Mouse (Mus musculus) embryonic facial prominence, embryonic 13.5 days (tissue): ENCODE measurements at regions not wholly inside any gene's neighbourhood (a gene's known extent, or its start where the extent isn't known, plus 50 kb on each side); places are given as distances from the start of the nearest gene placed in this dataset.

Experiments used
- ATAC-seq: fragments of 200-750 bp; cut with Nextera tagmentation; 2 replicates; pipeline ENCODE4 v1.8.0; 2017; ENCODE audit warnings: low read depth; ENCODE audit not compliant: insufficient number of reproducible peaks, insufficient read depth, low FRiP score, low TSS enrichment
- H3K27ac ChIP-seq: fragments of 300-500 bp; sonication (generic); 2 replicates; pipeline ENCODE4 v1.5.1; 2015; ENCODE audit warnings: moderate library complexity, mild to moderate bottlenecking, inconsistent platforms
- H3K27me3 ChIP-seq: fragments of 300-500 bp; sonication (generic); 2 replicates; pipeline ENCODE4 v1.6.1; 2015; ENCODE audit warnings: mild to moderate bottlenecking, inconsistent platforms
- H3K36me3 ChIP-seq: fragments of 300-500 bp; sonication (generic); 2 replicates; pipeline ENCODE4 v1.6.1; 2015; ENCODE audit warnings: mild to moderate bottlenecking, inconsistent platforms
- H3K4me1 ChIP-seq: fragments of 300-500 bp; sonication (generic); 2 replicates; pipeline ENCODE4 v1.6.1; 2015; ENCODE audit warnings: inconsistent platforms
- H3K4me2 ChIP-seq: fragments of 300-500 bp; sonication (generic); 2 replicates; pipeline ENCODE4 v1.6.1; 2015; ENCODE audit warnings: moderate library complexity, mild to moderate bottlenecking, inconsistent platforms
- H3K4me3 ChIP-seq: fragments of 300-500 bp; sonication (generic); 2 replicates; pipeline ENCODE4 v1.5.1; 2015; ENCODE audit warnings: mild to moderate bottlenecking, inconsistent platforms
- H3K9ac ChIP-seq: fragments of 300-500 bp; sonication (generic); 2 replicates; pipeline ENCODE4 v1.6.1; 2015; ENCODE audit warnings: mild to moderate bottlenecking, inconsistent platforms
- H3K9me3 ChIP-seq: fragments of 300-500 bp; sonication (generic); 2 replicates; pipeline ENCODE4 v1.6.1; 2016; ENCODE audit warnings: inconsistent platforms
- WGBS: fragments of 180-500 bp; shearing (Covaris S2); methylation state at CpG from one replicate; pipeline ENCODE4 v1.1.7; 2015; ENCODE audit warnings: mixed read lengths; 5-methylcytosine and 5-hydroxymethylcytosine counted together

DNA sequence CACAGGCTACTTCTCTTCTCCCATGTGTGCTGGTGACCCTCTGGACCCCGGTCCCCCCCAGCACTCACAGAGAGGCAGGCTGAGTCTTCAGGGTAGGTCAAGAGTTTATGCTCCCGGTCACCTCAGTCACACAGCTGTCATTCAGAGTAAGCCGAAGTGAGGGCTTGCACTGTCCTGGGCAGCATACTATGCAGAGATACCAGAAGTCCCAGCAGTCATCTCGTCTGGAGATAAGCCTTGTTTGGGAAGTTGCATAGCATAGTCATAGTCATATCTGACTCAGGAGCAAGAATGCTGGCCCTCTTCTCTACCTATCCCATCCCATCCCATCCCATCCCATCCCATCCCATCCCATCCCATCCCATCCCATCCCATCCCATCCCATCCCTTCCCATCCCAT is 1211.5 kb upstream of the A1bg start:
- H3K27me3 ChIP-seq: no peaks in the 10 kb centered on the region
- no peak overlapping the region for H3K4me3 ChIP-seq
- no peaks in the 10 kb centered on the region for H3K36me3 ChIP-seq
- H3K9ac ChIP-seq: no peak overlapping the region
- H3K4me2 ChIP-seq: no peak overlapping the region
- H3K27ac ChIP-seq: no peak overlapping the region
- no peak for ATAC-seq
- H3K9me3 ChIP-seq: no peaks in the 10 kb centered on the region
- 72% methylated on average over 4 of the region's 4 CpGs for WGBS
- peaks cover 34% of the 10 kb centered on the region for H3K4me1 ChIP-seq

DNA sequence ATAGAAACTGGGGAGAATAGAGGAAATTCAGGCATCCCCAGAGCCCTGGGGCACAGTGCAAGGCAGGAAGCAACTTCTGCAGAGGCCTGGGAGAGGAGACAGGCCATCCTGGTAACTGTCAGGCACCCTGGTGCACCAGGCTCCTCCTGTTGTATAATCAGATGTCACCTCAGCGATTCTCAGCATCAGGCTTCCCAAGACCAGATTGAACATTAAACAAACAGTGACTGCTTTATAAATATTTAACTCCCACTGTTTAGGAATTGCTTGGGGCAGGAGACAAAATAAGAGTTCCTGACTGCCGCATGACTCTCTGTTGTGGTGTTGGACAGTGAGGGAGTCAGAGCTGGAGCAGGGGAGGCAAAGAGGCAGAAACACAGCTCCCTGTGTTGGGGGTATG is 1210.1 kb upstream of the A1bg start:
- no peaks in the 10 kb centered on the region for H3K27me3 ChIP-seq
- H3K9me3 ChIP-seq: no peaks in the 10 kb centered on the region
- ATAC-seq: no peak
- no peak overlapping the region for H3K4me2 ChIP-seq
- H3K36me3 ChIP-seq: no peaks in the 10 kb centered on the region
- no peak overlapping the region for H3K9ac ChIP-seq
- no peak overlapping the region for H3K4me3 ChIP-seq
- H3K4me1 ChIP-seq: peaks cover 42% of the 10 kb centered on the region
- H3K27ac ChIP-seq: no peak overlapping the region
- 50% methylated on average over 2 of the region's 2 CpGs for WGBS

DNA sequence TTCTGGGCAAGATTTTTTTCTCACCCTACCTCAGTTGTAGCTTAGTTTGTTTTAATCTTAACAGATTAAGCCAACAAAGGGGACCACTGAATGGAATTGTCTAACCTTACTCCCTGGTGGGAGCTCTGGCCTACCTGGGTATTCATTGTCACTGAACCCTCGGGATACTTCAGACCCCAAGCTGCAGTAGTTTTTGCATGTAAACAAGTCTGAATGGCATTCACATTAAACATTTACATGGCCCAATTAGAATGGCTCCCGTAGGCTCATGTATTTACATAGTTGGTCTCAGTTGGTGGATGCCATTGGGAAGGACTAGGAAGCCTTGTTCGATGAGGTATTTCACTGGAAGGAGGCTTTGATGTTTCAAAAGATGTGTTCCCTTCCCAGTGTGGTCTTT is 1208.9 kb upstream of the A1bg start:
- peaks cover 38% of the 10 kb centered on the region for H3K4me1 ChIP-seq
- no peak overlapping the region for H3K4me2 ChIP-seq

DNA sequence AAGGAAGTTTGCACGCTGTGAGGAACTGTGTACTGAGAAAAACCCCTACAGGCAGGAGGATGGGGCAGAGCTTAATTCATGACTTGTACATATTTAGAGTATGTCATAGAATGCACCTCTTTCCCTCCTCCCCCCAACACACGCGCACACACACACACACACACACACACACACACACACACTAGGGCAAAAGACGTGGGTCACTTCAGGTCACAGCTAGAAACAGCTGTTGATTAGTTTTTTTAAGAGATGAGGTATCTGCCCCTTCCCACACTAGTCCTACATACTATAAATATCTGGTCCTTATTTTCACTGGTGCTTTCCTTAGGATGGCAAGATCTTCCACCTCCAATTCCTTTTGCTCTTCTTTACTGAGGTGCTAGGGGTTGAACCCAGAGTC is 1207.7 kb upstream of the A1bg start:
- H3K4me3 ChIP-seq: no peak overlapping the region
- no peak overlapping the region for H3K9ac ChIP-seq
- no peaks in the 10 kb centered on the region for H3K36me3 ChIP-seq
- 72% methylated on average over 4 of the region's 4 CpGs for WGBS
- ATAC-seq: no peak
- H3K4me1 ChIP-seq: peaks cover 33% of the 10 kb centered on the region
- H3K9me3 ChIP-seq: no peaks in the 10 kb centered on the region
- H3K4me2 ChIP-seq: no peak overlapping the region
- H3K27ac ChIP-seq: no peak overlapping the region
- no peaks in the 10 kb centered on the region for H3K27me3 ChIP-seq

More for the DNA sequence above, 1208.9 kb upstream of the A1bg start:
- ATAC-seq: no peak
- Histone ChIP-seq H3K9me3 (no peaks in the 10 kb centered on the region), H3K36me3 (no peaks in the 10 kb centered on the region), H3K9ac (no peak overlapping the region), H3K4me3 (no peak overlapping the region), H3K27ac (no peak overlapping the region), H3K27me3 (no peaks in the 10 kb centered on the region)
- 63% methylated on average over 3 of the region's 3 CpGs for WGBS

DNA sequence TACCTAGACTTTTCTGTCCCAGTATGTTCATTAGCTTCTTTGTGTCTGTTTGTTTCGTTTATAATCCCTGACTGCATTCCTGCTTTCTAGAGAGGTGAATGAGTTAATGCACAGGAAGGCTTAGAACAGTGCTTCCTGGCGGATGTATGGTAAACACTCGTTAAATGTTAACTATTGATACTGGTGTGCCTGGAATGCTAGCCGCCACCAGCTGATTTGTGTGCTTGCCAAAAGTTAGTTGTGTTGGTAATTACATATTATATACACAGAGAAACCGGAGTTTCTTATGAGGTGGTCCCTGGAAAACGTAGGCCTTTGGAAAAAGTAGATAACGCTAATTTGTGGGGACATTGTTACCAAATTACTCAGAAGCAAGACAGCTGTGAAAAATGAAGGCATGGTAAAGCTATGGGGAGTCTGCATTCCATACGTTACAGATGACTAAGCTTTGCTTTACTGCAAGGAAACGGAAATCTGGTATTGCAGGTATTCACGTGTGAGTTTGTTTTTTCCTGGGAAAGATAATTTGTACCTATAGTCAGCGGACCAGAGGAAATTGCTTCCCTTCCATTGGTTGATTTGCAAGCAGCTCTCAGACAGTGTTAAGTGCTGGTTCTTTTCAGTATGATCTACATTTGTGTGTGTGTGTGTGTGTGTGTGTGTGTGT is 1205.9 kb upstream of the A1bg start:
- H3K4me2 ChIP-seq: no peak overlapping the region
- H3K27ac ChIP-seq: no peak overlapping the region

DNA sequence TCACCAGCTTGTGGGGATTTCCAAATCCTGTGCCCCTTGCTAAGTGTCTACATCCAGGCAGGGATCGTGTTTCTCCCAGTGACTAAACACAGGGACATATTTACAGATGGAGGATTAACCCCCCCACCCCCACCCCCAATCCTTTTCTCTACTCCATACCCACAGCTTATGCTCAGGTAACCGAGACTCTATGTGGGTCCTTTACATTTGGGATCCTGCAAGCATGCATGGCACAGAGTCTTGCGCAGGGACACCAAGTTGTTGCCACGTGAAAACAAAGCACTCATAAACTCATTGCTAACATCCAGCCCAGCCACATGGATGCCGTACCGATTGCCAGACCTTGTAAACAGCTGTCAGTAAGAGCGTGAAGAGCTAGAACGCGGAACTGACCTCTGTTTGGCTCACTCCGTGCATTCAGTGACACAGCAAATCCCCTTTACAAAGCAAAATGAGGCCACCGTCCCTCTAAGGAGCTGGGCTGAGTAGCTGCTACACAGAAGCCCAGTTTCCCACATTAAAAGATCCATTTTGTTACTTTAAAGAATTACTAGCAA is 1204.9 kb upstream of the A1bg start:
- Histone ChIP-seq H3K9me3 (no peaks in the 10 kb centered on the region), H3K4me1 (peaks cover 28% of the 10 kb centered on the region), H3K9ac (no peak overlapping the region), H3K27me3 (no peaks in the 10 kb centered on the region), H3K27ac (no peak overlapping the region), H3K4me3 (no peak overlapping the region), H3K4me2 (no peak overlapping the region), H3K36me3 (no peaks in the 10 kb centered on the region)
- no peak for ATAC-seq
- 42% methylated on average over 11 of the region's 11 CpGs for WGBS

More for the DNA sequence above, 1205.9 kb upstream of the A1bg start:
- no peak for ATAC-seq
- H3K27me3 ChIP-seq: no peaks in the 10 kb centered on the region
- 38% methylated on average over 11 of the region's 11 CpGs for WGBS
- no peak overlapping the region for H3K4me3 ChIP-seq
- H3K9me3 ChIP-seq: no peaks in the 10 kb centered on the region
- no peaks in the 10 kb centered on the region for H3K36me3 ChIP-seq
- no peak overlapping the region for H3K9ac ChIP-seq
- H3K4me1 ChIP-seq: peaks cover 33% of the 10 kb centered on the region

DNA sequence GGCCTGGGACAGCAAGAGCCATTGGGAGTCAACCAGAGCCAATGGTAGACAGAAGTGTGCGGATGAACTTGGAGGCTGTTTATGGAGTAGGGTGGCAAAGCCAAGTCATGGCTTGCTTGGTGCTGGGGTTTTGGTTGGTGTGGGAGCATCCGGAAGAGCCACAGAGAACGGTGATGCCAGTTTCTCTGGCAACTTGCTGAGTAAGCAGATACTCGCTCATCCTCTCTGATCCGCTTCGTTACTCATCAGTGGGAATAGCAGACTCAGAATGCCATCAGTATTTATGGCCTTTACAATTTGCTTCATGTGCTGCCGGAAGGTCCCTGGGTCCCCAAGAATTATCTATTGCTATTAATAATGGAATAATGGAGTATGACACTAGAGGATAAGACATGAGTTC is 1202.9 kb upstream of the A1bg start:
- peaks cover 27% of the 10 kb centered on the region for H3K4me1 ChIP-seq
- H3K9ac ChIP-seq: no peak overlapping the region
- no peaks in the 10 kb centered on the region for H3K27me3 ChIP-seq
- no peaks in the 10 kb centered on the region for H3K36me3 ChIP-seq
- ATAC-seq: no peak
- 93% methylated on average over 7 of the region's 7 CpGs for WGBS
- H3K27ac ChIP-seq: no peak overlapping the region
- no peak overlapping the region for H3K4me3 ChIP-seq
- no peaks in the 10 kb centered on the region for H3K9me3 ChIP-seq
- no peak overlapping the region for H3K4me2 ChIP-seq

DNA sequence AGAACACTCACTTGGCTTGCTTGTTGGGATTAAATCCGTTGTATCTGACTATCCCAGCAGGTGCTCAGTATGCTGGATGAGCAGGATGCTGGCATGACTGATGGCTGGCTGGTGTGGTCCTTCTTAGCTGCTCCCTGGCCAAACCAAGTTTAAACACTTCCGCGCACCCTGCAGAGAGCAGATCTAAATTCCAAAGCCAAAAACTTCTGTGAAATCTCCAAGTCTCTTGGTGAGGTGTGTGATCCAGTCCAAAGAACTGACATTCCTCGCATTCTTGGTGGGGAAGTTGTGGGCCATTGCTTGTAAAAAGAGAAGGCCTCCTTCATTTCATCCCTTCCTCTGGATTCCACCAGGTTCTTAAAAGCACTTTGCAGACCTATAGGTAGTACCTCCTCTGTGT is 1200.9 kb upstream of the A1bg start:
- Histone ChIP-seq H3K9ac (no peak overlapping the region), H3K9me3 (no peaks in the 10 kb centered on the region), H3K4me1 (peaks cover 29% of the 10 kb centered on the region), H3K27me3 (no peaks in the 10 kb centered on the region), H3K4me3 (no peak overlapping the region), H3K4me2 (no peak overlapping the region), H3K36me3 (no peaks in the 10 kb centered on the region), H3K27ac (no peak overlapping the region)
- WGBS: 72% methylated on average over 4 of the region's 4 CpGs
- no peak for ATAC-seq

DNA sequence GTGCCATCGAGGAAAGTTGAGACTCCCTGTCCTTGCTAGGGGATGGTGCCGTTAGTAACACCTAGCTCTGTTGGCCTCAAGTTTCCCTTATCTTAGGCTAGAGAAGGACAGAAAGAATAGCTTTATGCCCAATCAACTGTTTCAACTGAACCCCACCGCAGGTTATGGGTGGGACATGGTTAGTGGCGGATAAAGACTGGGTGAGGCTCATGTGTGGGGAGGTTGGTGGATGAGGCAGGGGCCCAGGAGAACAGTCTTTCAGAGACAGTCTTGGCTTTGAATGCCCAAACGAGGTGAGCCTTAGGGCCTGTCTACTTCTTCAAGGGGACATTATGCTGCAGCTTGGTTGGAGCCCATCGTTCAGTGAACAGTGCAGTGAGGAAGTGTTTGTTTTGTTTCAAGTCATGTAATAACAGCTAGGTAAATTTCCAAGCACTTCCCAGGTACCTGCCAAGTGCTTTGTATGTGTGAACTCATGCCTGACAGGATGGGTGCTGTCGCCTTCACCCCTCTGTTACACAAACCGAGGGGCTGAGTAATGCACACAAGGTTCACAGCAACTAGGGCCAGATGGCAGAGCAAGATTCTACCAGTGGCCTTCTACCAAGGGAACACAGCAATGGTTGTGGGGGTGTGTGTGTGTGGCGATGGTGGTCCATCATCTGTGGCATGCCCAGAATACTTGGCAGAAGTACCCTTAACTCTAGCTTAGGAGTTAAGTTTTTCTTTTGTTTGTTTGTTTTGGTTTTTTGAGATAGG is 1199.6 kb upstream of the A1bg start:
- WGBS: 92% methylated on average over 9 of the region's 9 CpGs
- H3K9me3 ChIP-seq: no peaks in the 10 kb centered on the region
- H3K36me3 ChIP-seq: no peaks in the 10 kb centered on the region
- peaks cover 30% of the 10 kb centered on the region for H3K4me1 ChIP-seq
- no peak overlapping the region for H3K27ac ChIP-seq
- H3K4me3 ChIP-seq: no peak overlapping the region
- no peak for ATAC-seq
- H3K9ac ChIP-seq: no peak overlapping the region
- H3K27me3 ChIP-seq: no peaks in the 10 kb centered on the region
- H3K4me2 ChIP-seq: no peak overlapping the region

DNA sequence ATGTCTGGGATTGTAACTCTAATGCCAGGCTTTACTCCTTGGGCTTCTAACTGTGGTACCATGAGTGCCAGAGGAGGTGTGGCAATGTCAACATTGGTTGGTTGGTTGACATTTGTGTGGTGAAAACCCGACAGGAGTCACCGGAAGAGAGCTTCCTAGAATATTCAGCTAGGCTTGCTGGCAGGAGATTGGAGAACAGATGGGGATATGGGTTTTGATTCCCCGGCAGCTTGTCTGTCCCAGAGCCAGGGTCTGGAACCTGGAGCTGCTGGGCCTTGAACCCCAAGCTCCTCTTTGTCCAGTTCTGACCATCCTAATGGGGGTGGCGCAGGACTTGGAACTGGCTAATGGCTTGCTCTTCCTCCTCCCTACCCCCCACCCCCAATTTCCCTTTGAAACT is 1198.9 kb upstream of the A1bg start:
- Histone ChIP-seq H3K27me3 (no peaks in the 10 kb centered on the region), H3K9ac (no peak overlapping the region), H3K36me3 (no peaks in the 10 kb centered on the region), H3K4me1 (peaks cover 30% of the 10 kb centered on the region), H3K9me3 (no peaks in the 10 kb centered on the region), H3K4me3 (no peak overlapping the region), H3K4me2 (no peak overlapping the region), H3K27ac (no peak overlapping the region)
- WGBS: 90% methylated on average over 4 of the region's 4 CpGs
- ATAC-seq: no peak

DNA sequence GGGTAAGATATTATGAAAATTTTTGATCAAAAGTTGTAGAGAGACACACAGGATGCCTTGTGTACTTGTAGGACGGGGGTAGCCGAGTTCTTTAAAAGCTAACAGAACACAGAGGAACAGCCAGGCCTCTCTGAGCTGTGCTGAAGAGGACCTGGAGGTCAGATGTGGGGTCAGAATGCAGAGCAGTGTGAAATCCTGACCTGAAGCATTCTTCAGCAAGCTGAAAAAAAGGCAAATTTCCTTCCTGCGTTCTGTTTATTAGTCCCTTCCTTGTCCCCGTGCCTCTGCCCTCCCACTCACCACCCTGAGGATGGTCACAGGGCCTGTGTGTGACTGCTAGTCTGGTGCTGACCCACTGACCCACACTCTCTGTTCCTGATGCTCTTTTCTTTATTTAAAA is 1197.9 kb upstream of the A1bg start:
- 25% methylated on average over 4 of the region's 4 CpGs for WGBS
- Histone ChIP-seq H3K4me1 (peaks cover 30% of the 10 kb centered on the region), H3K27me3 (no peaks in the 10 kb centered on the region), H3K9ac (no peak overlapping the region), H3K4me3 (no peak overlapping the region), H3K27ac (no peak overlapping the region), H3K9me3 (no peaks in the 10 kb centered on the region), H3K36me3 (no peaks in the 10 kb centered on the region), H3K4me2 (no peak overlapping the region)
- ATAC-seq: no peak

DNA sequence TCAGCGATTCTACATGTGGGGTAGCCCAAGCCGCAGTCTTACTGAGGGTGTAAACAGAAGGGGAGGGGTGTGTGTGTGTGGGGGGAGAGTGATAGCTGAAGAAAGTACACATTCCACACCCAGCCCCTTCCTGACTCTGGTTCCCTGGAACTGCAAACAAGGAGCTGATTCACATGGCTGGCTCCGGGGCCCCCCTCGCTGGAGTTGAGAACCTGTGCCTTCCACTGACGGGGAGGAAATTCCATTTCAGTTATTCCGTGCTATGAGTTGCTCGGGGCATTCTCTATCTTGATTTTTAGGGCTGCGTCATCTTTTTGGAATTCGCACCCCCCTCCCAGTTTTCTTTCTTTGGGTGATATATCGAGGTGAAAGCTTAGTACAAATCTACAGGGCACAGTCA is 1196.2 kb upstream of the A1bg start:
- 40% methylated on average over 10 of the region's 10 CpGs for whole genome bisulfite sequencing
- Histone ChIP-seq H3K27me3 (no peaks in the 10 kb centered on the region), H3K4me1 (peaks cover 30% of the 10 kb centered on the region), H3K4me2 (no peak overlapping the region), H3K4me3 (no peak overlapping the region), H3K27ac (no peak overlapping the region), H3K9me3 (no peaks in the 10 kb centered on the region), H3K36me3 (no peaks in the 10 kb centered on the region), H3K9ac (no peak overlapping the region)
- ATAC-seq: 0 out of 2 replicates have a peak, but pooled peaks have one; percentile 37
